Mouse (Mus musculus): ENCODE data around the gene Cdh24. TPM values are rescaled to one million over a fixed set of nuclear protein-coding genes. Genes with fewer than 3 reads are reported as not detected.

Gene Cdh24
- total RNA-seq (2021) = 1 to 10 TPM in 1 of 2 experiments, under 1 TPM in 1; 0.95 to 1.4 TPM
- long read RNA-seq, experiment 1 = 0 reads
- long read RNA-seq, experiment 2 = 0 reads

DNA sequence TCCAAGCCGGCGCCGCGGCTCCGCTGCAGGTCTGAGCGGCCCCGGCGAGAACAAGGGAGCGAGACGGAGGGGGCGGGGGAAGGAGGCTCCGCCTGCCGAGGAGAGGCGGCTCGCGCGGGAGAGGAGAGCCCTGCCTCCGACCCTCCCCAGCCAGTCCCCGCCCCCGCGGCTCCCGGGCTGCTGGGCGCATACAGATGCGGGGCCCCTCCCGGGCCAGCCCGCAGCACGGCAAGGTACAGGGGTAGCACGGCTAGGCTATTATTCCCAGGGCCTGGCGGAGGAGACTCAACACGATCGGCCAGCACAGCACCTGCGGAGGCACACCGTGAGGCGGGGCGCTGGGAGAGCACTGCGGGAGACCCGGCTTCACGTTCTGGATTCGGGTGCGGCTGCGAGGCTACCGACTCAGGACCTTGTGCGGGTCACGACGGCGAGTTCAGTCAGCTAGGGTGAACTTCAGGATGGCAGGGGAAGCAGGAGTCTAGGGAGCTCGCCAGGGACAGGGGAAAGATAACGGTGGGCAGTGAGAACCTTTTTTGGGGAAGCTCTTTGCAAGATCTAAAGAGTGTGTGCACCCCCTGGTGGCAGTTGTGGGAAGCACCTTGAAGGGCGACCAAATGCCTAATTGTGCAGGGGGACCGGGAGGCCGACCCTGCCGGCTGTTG lies at the start of gene Cdh24:
Gene Cdh24 (minus strand): TSS at position 60 of the 665 bp plus-strand sequence.
- peak; percentile 95 to 98 for DNase-seq

DNA sequence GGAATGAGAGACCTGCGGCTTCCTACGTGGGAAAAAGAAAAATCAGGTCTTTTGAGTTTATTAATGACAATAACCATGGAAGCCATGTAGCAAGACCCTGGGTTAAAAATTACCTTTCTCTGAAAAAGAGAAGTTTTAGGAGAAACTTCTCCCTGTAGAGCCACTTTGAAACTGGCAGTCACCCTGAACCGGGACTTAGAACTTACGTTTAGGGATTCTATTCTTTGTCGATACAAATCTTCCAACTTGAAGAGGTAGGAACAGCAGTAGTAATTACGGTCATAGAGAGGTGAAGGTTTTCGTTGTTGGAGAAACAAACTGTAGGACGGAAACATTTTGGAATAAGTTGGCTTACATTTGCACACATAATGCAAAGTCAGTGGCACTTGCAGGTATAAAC lies 46.1 kb upstream of the Cdh24 start:
- DNase-seq = no peak

DNA sequence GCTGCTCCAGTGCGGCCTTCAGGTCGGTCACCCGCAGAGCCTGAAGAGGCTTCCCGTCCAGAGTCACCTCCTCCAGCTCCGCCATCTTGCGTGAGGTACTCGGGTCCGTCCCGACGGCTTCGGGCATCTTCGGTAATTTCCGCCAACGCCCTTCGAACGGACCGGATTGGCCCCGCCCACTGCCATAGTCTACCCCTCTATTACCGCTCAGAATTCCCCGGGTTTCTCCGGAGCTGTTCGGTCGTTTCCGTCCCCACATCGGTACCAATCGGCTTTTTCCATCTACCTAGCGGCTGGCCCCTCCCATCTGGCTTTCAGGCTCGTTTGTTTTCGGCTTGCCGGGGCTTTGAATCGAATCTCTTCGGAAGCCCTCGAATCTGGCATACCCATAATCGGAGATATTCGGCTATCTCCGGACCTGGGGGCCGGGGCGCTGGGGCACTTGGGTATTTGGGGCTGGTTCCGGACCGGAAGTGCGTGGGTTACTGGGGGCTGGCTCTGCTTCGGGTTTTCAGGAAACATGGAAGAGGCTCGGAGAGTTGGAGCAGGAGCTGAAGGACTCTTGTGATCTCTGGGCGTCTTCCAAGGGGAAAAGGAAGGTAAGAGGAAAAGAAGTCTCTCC lies 45.5 kb upstream of the Cdh24 start, which contains the start of gene Acin1:
Gene Acin1 (minus strand): TSS at position 410 of the 622 bp plus-strand sequence.
- peak; percentile 99 to 100 for DNase-seq

DNA sequence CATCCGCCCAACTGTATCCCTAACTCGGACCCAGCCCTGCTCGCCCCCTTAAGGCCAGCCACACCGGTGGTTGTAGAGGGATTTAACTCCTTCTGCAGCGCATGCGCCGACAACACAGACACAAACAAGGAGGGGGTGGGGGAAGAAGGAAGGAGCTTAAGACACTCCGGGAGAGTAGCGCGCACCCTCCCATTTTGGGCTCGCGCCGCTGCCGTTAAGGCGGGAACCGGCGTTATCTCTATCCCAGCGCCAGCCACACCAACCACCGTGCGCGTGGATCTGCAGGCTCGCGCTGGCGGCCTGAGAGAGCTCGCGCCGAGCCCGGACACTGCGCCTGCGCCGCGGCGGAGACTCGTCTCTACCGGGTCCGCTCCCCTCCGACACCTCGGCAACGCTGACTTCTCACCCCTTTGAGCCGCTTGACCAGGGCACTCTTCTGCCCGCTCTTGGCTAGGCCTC lies 44.9 kb upstream of the Cdh24 start, which contains the start of gene 1700123O20Rik:
Gene 1700123O20Rik (plus strand): TSS at position 154 of the 459 bp plus-strand sequence.
- DNase-seq = peak in 1 of 2 experiments; percentile 81

DNA sequence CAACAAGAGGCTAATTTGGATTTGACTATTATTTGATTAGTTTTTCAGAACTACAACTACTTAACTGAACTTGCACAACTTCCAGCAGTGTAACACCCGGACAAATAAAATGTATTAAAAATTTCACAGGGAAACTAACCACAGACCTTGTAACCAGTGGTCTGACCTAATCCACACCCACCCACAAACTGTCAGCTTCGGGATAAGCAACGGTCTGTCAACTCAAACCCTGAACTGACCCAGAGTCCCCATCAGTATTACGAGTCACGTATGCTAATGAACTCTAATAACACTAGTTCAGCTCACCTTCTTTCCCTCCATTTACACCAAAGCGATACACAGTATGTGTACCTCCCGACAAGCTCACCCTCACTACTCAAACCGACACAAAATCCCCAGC lies 44.3 kb upstream of the Cdh24 start:
- no peak for DNase-seq

DNA sequence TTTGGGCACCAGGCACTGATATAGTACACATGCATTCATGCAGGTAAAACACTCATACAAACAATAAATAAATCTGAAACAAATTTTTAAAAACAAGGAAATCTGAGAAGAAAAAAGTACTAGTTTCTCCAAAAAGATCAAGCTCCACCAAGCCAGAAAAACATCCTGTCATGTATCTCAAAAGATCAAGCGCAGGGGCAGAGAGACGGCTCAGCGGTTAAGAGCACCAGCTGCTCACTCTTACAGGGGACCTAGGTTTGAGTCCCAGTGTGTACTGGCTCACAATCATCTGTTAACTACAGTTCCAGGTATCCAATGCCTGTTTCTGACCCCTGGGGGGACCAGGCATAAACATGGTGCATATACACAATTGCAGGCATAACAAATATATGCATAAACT lies 41.2 kb upstream of the Cdh24 start:
- DNase-seq = no peak

DNA sequence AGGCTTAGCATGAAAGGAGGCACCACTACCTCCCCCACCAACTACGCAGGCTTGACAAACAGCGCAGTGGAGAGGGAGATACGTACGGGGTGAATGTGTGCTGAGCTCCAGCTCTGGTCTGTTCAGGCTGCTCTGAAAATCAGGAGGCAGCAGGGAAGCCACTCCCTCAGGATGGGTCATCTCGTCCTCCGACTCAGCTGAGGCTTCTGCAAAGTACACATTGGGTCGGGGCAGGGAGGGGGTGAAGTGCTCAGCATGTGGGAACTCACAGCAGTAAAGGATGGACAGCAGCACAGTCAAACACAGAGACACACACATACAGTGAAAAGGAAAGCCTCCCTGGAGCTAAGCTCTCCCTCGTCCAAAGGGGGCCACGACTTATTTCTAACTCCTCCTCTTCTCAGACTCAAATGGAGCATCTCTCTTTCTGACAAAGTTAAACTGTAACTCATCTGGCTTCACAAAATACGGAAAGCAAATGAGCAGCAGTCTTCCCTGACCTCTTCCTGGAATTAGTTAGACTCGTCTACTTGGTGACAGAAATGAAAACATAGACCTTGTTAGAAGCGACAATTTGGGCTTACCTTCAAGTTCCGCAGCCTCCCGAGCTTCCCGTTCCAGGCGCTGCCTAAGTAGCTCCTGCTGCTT lies 37.6 kb upstream of the Cdh24 start:
- DNase-seq = no peak

DNA sequence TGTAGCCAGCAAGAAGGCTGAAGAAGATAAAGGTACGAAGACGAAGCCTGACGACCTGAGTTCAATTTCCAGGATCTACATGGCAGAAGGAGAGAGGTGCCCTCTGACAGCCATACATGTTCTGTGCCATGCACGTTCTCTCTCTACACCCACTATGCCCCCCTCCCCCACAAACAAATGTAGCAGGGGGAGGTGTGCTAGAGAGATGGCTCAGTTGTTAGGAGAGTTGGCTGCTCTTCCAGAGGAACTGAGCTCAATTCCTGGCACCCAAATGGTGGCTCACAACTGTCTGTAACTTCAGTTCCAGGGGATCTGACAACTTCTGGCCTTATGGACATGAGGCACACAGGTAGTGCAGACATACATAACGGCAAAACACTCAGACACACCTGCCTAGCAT lies 35.1 kb upstream of the Cdh24 start:
- no peak for DNase-seq

DNA sequence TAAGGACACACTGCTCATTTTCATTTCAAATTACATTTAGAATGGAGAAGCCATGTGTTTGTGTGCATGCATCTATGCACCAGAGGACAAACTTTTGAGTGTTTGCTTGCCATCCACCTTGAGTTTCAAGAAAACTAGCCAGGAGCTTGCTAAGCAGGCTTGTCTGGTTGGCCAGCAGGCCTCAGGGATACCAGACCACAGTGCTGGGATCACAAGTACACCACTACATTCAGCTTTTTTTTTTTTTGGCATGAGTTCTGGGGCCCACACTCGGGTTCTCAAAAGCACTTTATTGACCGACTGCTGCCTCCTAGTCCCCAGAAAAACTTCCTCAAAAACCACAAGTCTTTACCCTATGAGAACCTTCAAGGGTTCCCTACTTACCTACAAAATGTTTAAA lies 33.2 kb upstream of the Cdh24 start:
- DNase-seq = no peak

DNA sequence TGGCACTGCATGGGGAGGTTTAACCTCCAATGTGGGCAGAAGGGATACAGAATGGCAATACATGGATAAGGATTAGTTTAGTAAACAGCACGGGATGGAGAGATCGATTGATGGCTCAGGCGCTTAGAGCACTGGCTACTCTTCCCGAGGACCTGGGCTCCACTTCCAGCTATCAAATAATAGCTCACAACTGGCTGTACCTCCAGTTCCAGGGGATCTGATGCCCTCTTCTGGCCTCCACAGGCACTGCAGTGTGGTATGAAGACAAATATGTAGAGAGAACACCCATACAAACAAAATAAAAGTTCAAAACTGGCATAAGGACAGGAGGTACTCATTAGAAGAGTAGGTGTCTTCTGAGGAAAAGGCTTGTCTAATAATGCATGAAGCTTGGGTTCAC lies 28.2 kb upstream of the Cdh24 start:
- DNase-seq = peak; percentile 61 to 67

DNA sequence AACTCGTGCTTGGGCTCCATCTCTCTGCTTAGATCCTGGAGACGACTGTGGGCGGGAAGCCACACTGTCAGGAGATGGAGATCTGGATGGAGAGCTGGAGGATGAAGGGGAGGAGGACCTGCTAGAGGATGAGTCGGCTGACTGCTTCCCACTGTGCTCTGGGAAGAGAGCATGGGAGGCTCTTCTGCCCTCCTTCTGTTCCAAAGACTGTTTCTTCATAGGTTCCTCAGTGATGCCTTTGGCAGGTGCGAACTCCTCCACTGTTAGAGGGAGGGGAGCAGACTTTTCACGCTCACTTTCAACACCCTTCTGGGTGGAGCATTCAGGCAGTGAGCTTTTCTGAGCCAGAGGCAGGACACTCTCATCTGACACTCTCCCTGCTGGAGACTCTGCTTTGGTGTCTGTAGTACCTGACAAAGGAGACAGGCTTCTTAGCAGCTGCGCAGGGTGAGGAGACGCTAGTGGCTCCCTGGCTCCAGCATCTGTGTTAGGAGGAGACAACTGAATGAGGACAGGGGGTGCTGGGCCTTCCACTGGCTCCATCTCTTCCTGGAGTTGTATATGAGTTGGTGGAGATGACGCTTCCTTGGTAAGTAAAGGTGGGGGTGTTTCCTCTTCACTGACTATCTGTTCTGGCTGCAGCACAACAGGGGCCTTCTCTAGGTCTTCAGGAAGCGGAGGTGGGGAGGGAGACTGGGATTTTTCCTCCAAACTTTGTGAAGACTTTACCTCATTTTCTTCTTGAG lies 23.5 kb upstream of the Cdh24 start:
- no peak for DNase-seq

DNA sequence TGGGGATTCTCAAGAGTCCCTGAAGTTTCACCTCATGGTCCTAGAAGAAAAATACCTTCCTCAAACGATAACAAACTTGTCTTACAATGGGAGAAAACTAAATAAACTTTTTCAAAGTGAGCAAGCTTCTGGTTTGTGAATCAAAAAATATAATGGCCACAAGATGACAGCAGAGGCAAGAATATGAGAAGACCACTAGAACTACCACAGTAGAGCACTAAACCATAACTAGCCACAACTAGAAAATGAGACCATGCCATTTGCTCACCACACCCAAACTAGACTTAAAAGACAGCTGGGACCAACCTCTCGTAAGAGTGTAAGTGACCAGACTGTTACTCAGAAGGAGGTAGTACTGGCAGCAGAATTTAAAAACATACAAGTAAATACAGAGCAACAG lies 18.8 kb upstream of the Cdh24 start:
- DNase-seq = no peak

DNA sequence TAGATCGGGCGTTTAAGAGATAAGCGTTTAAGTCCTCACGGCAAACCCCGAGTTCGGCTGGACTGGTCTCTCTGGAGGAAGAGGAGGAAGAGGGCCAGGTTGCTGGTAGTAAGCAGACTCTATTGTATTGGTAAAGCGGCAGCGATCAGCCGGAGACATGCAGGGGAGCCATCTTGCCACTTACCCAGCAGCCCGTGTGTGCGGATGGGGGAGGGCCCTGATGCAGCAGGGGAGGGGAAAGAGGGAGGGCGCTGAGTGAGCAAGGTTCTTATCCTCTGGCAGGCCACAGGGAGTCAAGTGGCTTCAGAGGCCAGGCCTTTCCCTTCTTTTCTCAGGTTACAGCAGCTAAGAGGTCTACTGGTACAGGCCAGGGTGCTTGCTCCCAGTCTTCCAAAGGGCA lies 12.3 kb upstream of the Cdh24 start:
- peak; percentile 92 to 94 for DNase-seq

DNA sequence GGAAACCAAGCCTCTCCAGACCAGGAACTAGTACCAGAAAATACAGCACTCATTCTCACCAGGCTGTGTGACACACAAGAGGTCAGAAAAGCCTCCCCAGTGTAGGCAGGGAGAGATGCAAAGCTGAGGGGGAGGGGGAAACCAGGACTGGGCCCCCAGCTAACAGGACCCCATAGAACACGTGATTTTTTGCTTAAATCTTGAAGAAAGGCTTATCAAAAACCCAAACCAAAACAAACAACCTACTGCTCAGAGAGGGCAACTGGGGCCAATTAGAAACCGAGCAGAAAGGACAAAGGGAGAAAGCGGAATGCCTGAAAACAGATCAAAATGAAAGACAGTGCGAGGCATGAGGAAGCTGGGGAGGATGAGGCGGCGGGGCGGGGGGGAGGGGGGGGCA lies 11.6 kb upstream of the Cdh24 start:
- DNase-seq = no peak

DNA sequence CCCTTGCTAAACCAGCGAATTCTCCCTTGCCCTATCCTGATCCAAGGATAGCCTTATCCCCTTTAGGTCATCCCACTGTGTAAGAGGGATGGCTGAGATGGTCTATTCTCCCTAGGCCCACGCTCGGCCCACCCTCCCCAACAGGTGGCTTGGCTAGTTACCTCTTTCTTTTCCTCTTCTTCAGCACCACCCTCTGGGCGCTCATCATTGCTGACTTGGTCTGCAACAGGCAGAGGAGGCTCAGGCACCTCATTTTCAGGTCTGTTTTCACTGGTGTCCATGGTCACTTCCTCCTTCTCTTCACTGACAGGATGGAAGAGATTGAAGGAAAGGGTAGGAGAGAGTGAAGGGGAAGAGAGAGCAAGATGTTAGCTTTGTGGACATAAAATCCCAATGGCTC lies 10.4 kb upstream of the Cdh24 start:
- DNase-seq = no peak

DNA sequence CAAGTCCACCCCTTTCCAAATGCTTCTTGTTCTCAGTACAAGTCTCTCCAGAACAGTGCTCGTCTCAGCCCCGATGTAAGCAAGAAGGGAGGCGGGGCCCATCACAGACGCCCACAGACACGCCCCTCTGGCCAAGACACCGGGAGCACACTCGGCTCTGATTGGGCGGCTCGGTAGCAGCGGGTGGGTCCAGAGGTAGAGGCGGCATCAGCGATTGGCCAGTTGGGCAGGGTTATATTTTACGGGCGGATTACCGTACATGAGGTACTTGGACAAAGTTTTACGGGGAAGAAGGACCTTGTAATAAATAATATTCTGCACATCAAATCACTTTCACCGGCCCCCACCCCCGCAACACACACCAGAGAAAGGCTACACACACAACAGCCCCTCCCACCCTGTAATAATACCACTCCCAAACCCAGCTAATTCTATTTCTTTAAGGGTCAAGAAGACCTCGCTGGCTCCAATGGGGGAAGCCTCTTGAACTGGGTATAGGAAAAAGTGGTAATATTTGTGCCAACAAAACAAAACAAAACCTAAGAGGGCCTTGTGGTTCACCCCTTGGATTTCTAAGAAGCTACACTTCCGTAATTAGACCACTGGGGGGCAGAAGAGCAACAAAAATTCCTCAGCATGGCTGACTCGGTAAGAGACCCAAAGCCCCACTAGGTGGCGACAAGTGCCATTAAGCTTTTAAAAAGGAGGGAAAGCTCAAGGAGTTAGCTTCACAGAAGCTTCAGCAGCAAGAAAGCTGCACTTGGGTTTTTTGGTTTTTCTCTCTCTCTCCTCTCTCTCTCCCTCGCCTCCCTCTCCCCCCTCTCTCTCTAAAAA lies 9.7 kb upstream of the Cdh24 start:
- peak; percentile 84 to 88 for DNase-seq

DNA sequence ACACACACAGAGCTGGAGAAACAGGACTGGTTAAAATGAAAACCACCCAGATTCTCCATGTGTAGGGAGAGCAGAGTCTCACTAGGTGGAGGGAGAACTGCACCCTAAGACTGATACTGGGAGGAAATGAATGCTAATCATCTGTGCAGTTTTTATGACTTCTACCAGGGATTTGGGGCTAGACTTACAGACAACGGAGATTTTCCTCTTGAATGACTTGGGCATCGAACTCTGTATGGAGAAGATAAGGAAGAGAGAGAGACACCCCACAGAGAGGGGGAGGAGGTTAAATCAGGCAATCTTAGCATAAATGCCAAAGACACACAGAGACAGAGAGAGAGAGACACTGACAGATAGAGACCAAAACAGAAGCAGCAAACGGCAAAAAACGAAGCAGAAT lies 6.7 kb upstream of the Cdh24 start:
- no peak for DNase-seq

DNA sequence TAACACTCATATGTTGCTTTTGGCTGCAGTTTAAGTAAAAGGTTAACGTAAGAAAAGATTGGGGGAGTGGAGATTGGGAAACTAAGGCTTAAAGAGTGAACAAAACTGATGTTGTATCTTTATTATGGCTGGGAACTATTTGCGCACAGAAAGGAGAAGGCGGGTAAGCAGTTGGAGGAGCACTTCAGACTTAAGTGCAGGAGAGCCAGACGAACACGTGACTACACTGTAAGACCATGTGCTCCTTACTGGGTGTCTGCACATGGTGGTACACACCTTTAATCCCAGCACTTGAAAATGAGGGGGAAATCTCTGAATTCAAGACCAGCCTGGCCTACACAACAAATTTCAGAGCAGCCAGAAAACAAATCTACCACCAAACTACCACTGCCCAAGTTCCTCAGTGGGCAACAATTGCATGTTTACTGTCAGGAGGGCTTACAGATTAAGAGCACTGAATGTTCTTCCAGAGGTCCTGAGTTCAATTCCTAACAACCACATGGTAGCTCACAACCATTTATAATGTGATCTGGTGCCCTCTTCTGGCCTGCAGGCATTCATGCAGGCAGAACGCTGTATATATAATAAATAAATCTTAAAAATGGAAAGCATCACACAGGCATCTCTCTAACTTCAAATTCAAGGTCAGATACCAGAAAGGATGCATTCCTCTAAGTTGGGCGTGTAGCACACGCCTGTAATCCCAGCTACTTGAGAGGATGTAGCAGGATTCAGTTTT lies 5.9 kb upstream of the Cdh24 start:
- no peak for DNase-seq

DNA sequence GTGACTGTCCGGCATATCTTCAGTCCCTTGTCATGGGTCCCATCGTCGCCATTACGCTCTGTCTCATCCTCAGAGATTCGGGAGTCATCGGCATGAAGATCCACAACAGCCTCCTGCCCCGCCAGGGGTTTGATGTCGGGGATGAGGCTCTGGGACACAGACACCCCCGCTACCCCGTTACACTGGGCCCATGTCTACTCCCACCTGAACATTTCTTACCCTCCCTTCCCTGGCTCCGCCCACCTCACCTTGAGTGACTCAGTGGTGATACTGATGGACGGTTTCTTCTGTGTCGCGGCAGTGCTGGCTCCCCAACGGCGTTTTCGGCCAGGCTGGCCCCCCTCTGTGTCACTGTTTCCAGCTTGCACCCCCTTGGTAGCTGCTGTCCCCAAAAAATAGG lies 5.3 kb upstream of the Cdh24 start:
- DNase-seq = no peak

DNA sequence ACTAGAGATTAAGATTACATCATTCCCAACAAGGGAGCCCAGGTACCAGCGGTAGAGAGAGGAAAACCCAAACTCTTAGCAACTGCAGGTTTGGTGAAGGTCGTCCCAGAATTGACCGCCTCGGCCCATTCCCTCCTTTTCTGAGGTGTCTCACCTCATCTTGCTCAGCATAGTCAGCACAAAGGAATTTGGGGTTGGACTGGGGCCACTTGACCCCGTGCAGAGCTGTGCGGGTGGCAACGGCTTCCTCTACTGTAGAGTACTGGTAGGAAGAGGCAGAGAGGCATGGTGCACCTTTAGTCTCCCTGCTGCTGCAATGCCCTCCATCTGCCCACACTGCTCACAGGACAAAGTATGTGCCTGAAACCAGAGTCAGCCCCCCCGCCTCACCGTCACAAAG lies 3.1 kb upstream of the Cdh24 start:
- DNase-seq = peak; percentile 42 to 65

DNA sequence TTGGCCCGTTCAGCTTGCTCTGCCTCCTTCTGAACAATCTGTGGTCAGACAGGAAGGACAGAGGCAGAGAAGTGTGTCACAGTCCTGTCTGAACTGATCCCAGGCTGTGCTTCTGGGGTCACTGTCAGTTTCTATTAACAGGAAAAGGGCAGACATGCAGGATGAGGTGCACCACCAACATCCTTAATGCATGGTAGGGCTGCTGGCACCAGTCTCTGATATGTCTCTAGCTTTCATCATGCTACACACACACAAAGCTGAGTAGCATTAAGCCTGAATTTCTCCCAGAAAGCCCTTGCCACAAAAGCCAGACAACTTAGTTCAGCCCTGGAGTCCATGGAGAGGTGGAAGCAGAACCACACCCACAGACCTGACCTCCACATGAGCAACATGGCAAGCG lies 1.8 kb upstream of the Cdh24 start:
- no peak for DNase-seq
